Mouse (Mus musculus) left cerebral cortex, postnatal 36 days (tissue): ENCODE data around the gene Trpv2. TPM values are rescaled to one million over a fixed set of nuclear protein-coding genes. Genes with fewer than 3 reads are reported as not detected.
A peak's percentile ranks its signal among the peaks of the same experiment; 100 is the strongest.
"Not testable (repeated sequence)": the region's sequence is repeated elsewhere in the genome, so short reads cannot be mapped to it uniquely, and the experiment has no call there.

Experiments
- DNase-seq, 2 experiments: peaks; one replicate each; pipeline ENCODE4 v3.0.0; 2021 to 2022; ENCODE audit warnings: low spot score in 2 of 2, mixed read lengths in 1 of 2
- intact Hi-C: fragments of 180-260 bp; cut with DNase I; formaldehyde crosslinking; loops from one replicate; pipeline ENCODE4 v1.15.1; 2025
- total RNA-seq, 2 experiments: library from RNA; stranded (reverse); gene quantifications; 2 replicates each; pipeline ENCODE4 v1.2.3; 2021

Gene Trpv2
- total RNA-seq, 2 experiments from 2014 or later, result 17.5 to 19.2 TPM

DNA sequence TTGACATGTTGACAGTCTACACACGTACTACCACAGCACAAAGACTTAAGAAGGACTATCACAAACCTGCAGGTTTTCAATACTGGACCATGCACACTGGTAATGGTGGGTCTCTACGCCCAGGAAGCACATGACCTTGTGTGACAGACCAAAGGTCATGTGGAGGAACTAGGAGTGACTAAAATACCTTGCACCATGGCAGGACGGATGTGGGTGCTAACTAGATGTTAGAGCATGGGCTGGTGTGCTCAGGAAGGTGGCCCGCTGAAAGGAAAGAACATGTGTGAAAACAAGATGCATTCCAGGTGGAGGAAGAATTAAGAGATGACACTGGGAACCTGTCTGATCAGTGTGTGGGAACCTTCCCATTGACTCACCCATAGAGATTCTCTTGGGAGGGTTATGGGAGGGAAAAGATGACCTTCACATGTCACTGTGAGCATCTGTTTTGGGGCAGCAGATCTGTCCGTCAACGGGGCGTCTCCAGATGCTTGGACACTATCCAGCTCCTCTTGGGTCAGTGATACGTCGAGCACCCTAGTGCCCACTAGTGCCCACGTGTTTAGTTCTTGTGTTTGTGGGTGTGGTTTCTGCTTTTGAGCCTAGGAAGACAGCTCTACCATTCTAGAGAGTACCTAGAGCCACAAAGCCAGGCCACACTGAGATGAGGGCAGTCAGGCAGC is 69.5 kb downstream of the Trpv2 start:
- intact Hi-C loops, result no loop called here

DNA sequence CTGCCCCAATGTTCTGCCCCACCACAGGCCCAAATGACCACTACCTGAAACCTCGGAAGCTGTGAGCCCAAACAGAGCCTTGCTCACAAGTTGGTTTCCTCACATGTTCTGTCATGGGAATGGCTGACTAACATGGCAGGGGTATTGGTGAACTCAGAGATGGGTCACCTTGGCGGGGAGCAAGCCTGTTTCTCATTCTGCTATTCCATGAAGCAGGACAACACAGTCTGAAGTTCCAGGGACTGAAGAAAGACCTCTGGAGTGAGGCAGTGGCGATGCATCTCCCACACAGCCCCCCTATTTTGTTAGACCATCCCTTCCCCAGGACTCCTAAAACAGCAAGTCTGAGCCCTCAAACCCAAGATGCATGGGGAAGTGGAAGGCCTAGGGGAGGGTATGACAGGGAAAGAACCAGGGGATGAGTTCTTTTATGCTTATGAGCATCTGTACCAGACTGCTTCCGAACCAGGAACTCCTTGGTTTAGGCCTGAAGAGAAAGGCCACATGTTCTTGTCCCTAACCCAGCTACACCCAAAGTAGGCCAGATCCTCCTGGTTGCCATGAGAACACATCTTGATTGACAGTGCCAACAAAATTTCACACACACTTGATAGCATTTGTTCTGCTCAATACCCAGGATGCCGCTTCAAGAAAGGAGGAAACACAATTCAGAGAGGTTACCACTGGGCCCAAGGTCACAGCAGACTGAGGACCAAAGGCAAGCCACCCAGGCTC is 70.5 kb downstream of the Trpv2 start:
- no peak for DNase-seq
- intact Hi-C loops, result no loop called here

More for the DNA sequence above, 69.5 kb downstream of the Trpv2 start:
- DNase-seq, result no peak

DNA sequence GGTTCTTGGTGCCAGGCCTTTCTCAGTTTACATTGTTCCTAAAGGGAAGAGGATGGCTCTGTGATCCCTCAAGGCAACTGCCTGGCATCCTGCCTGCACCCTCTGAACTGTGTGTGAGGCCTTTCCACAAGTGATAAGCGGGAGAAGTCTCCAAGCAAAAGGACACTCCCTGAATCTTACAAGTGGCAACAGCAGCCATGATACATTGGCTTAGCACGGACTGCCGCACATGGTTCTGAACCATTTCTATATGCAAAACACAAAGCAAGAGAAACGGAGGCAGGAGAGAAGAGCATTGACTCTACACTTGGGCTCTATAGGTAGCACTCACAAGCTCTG is 71.0 kb downstream of the Trpv2 start:
- intact Hi-C loops, result no loop called here
- no peak for DNase-seq

DNA sequence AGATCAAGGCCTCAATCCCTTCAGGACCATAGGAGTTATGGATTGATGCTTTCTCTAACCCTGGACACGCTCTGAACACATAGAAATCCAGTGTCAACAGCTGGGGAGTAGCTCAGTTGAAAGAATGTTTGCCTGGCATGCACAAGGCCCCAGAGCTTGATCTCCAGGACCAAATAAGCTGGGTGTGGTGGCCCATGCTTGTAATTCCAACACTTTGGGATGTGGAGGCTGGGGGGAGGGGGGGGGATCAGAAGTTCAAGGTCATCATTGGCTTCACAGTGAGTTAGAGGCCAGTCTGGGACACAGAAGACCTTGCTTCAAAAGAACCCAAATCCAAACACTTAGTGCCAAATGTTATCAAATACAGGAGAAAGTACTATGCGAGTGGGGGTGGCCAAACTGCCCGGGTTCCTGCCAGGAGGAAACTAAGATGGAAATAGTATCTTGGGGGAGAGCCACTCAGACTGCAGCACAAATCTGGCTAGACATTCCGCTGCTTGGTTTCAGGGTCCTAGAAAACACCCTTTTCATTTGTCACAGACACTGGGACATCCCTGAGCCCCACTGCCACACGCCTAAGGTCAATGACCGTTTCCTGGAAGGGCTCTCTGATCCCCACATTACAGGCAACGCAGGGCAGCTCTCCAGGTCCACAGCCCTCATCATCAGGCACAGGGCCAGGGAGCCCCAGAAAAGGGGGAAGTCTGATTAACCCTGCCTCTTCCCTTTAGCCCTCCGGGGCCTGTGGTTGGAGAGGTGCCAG is 71.6 kb downstream of the Trpv2 start:
- DNase-seq, result peak; percentile 61 to 64

DNA sequence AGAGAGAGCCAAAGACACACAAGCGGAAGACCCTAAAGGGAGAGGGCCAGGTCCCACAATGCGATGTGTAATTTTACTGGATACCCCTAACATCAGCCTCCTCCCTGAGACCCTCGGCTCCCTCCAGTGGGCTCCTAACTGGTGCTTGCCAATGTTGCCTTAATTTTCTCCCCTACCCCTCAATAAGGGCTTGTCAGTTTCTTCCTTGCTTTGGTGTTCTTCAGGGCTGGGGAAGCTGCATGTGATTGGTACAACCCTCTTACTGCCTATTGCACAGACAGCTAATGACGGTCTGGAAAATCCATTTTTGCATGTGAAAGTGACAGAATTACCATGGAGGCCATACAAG is 72.2 kb downstream of the Trpv2 start:
- intact Hi-C loops, result no loop called here
- no peak for DNase-seq

More for the DNA sequence above, 71.6 kb downstream of the Trpv2 start:
- intact Hi-C loops, result no loop called here

DNA sequence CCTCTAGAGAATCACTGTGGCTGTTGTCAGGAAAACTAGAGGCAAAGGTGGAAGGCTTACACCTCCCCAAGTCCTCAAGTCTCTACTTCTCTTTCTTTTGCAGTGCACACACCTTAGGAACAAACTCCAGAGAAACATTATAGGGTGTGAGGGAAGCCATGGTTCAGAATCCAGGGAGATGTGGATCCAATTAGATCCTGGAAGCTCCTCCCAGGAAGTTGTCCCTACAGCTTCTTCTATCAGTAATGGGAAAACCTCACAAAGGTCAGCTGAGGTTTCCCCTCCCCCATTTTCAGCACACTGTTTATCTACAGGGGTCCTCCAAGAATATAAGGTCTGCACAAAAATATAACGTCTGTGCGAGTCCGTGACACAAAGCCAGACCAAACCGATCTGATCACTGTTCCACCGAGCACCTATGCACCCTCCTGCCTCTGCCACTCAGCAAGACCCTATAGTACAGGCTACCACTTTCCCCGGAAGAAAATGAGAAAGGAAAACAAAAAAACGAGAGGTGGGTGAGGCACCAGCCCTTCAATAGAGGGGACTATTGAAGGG is 72.8 kb downstream of the Trpv2 start:
- no peak for DNase-seq
- intact Hi-C loops, result no loop called here

DNA sequence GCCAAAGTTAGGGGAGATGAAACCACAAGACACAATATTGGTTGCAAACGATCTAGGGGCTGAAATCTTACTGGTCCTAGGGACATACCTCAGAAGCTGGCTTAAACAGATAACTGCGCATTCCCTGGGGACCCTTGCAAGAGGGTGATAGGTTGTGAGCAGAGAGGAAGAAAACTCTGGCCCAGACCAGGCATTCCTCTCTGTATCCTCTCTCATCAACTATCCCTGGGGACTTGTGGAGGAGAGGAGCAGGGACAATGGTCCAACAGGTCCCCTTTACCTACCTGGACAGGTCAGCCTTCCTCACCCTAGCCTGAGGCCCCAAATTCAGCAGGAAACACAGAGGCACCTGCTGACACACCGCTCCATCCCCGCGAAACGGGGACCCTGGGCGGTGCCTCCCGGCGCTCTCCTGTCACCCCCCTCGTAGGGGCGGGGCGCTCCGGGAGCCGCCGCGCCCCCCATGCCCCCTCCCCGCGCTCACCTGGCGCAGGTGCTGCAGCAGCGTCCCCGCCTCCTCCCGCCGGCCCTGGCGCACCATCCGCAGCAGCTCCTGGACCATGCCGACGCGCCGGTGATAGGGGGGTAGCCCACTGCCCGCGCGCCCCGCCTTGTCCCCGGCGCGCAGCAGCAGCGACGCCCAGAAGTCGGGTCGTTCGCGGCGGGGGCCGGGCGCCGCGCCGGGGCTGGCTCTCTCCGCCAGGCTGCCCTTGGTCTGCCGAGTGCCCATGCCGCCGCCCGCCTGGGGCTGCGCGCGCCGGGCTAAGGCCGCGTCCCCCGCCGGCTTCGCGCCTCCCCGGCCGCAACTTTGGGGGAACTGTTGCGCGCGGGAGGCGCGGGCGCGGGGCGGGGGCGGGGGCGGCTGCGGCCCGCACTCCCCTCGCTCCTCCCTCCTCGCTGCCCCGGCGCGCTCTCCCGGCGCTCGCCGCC is 73.6 kb downstream of the Trpv2 start, which contains the start of gene Lrrc75a:
Gene Lrrc75a (minus strand): TSS at position 863 of the 930 bp plus-strand sequence.
- DNase-seq, result peak in 1 of 2 experiments; percentile 51
- intact Hi-C loops, result loop anchor here (1.0 kb wide), 1 partner anchor 35 kb away; no protein-coding TSS in a partner anchor

DNA sequence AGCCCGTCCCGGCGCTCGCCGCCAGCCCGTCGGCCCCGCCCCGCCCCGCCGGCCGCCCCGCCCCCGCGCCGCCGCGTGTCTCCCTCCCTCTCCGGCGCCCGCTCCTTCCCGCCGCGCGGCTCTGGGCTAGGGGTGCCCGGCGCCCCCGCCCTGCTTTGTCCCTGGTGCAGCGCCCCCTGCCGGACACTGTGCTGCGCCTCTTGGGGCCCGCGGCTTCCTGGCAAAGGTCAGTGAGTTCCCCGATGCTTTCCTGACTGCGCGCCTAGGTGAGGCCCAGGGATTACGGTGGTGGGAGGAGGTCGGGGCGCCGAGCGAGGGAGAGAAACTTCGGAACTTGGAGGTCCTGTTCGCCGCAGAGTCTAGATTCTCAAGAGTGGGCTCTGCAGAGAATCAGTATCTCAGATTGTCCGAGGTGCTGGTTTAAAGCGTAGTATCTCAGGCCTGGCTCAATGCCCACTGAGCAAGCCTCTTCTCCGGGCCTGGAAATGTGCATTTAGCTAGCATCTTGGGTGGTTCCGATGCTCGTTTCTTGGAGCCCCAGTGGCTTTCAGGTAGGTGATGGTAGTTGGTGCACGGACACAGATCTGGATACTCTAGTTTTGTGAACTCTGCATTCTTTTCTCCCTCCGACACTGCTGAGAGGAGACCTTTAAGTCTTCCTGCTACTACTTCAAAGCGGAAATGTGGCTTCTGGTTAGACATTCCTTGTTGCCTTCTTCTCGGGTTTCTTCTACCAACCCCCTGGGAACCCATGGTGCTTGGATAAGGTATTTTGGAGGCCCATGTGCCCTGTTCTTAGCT is 74.5 kb downstream of the Trpv2 start, which contains the start of gene Mmgt2:
Gene Mmgt2 (plus strand): TSS at position 74 of the 801 bp plus-strand sequence.
- peak; percentile 86 to 89 for DNase-seq
- intact Hi-C loops, result loop anchor here (1.0 kb wide), 1 partner anchor 35 kb away; no protein-coding TSS in a partner anchor

DNA sequence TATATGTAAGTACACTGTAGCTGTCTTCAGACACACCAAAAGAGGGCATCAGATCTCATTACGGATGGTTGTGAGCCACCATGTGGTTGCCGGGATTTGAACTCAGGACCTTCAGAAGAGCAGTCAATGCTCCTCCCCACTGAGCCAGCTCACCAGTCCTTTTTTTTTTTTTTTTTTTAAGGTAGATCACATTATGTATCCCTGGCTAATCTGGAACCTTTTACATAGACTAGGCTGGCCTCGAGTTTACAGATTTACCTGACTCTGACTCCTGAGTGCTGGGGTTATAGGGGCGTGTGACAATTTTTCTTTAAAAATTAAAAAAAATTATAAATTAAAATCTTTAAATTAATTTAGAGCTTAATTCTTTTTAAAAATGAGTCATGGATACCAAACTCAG is 75.5 kb downstream of the Trpv2 start:
- DNase-seq, intact Hi-C loops: not testable (repeated sequence)

Other genes with a start within 250 kb of the Trpv2 start
- 1 to 10 TPM; 5.5 to 6.4 TPM for gene Pigl, start 116.0 kb upstream of the Trpv2 start, total RNA-seq
- gene Ncor1, start 115.9 kb upstream of the Trpv2 start, total RNA-seq, result 100 to 1,000 TPM; 237 to 292 TPM
- 10 to 100 TPM; 38.7 to 47.9 TPM for gene Cenpv, start 35.2 kb upstream of the Trpv2 start, total RNA-seq
- gene Ubb, start 23.3 kb upstream of the Trpv2 start, total RNA-seq, result 1,000 to 10,000 TPM; 1,698 to 1,876 TPM
- gene Lrrc75a, start 74.0 kb downstream of the Trpv2 start, total RNA-seq, result 10 to 100 TPM; 18.7 to 21.8 TPM
- 10 to 100 TPM; 20.2 to 27.0 TPM for gene Mmgt2, start 74.2 kb downstream of the Trpv2 start, total RNA-seq
- gene Zfp287, start 157.4 kb downstream of the Trpv2 start, total RNA-seq, result 10 to 100 TPM; 14.0 to 19.1 TPM
- gene Gm10428, start 178.6 kb downstream of the Trpv2 start, total RNA-seq, result not detected
- 10 to 100 TPM; 19.8 to 27.2 TPM for gene Zfp286, start 215.0 kb downstream of the Trpv2 start, total RNA-seq
- 1 to 10 TPM; 2.3 to 2.4 TPM for gene Trim16, start 245.7 kb downstream of the Trpv2 start, total RNA-seq